Mouse (Mus musculus) thymus, adult 2 months (tissue): Measurements from ENCODE around the gene Dntt. TPM values are rescaled to one million over a fixed set of nuclear protein-coding genes. Genes with fewer than 3 reads are reported as not detected.
A peak's percentile ranks its signal among the peaks of the same experiment; 100 is the strongest.

Source experiments
- DNase-seq: peaks from one replicate; pipeline ENCODE4 v3.0.0; 2021
- H3K27ac ChIP-seq: fragments of 200-500 bp; 2 replicates; pipeline ENCODE4 v1.5.1; 2012; ENCODE audit warnings: low read length, control low read depth; ENCODE audit not compliant: control insufficient read depth, insufficient read depth
- H3K27me3 ChIP-seq: fragments of 200-500 bp; 2 replicates; pipeline ENCODE4 v1.6.1; 2012; ENCODE audit warnings: mild to moderate bottlenecking, low read length, moderate library complexity, mixed read lengths; ENCODE audit not compliant: control insufficient read depth, insufficient read depth
- H3K36me3 ChIP-seq: fragments of 200-500 bp; 2 replicates; pipeline ENCODE4 v1.6.1; 2012; ENCODE audit warnings: mild to moderate bottlenecking, low read length, moderate library complexity; ENCODE audit not compliant: control insufficient read depth, insufficient read depth
- H3K4me1 ChIP-seq: fragments of 200-500 bp; replicated peaks from 2 replicates; pipeline ENCODE4 v1.6.1; 2012; ENCODE audit warnings: low read length; ENCODE audit not compliant: control insufficient read depth, insufficient read depth
- H3K4me3 ChIP-seq: fragments of 200-500 bp; 2 replicates; pipeline ENCODE4 v1.5.1; 2012; ENCODE audit warnings: mild to moderate bottlenecking, low read length, control low read depth, moderate library complexity; ENCODE audit not compliant: control insufficient read depth, insufficient read depth
- CTCF ChIP-seq: fragments of 200-500 bp; IDR thresholded peaks from 2 replicates; pipeline ENCODE4 v1.5.1; 2012; ENCODE audit warnings: mild to moderate bottlenecking, control low read depth, low read length, moderate library complexity, borderline replicate concordance; ENCODE audit not compliant: control insufficient read depth, poor library complexity, insufficient read depth; ENCODE audit errors: extremely low read depth
- POLR2A ChIP-seq: fragments of 200-500 bp; IDR thresholded peaks from 2 replicates; pipeline ENCODE4 v1.6.1; 2012; ENCODE audit warnings: mild to moderate bottlenecking, low read length, control low read depth, moderate library complexity; ENCODE audit not compliant: control insufficient read depth, poor library complexity, insufficient read depth; ENCODE audit errors: extremely low read depth
- WGBS: fragments of 180-500 bp; shearing (Covaris S2); methylation state at CpG from one replicate; pipeline ENCODE4 v1.1.7; 2018; 5-methylcytosine and 5-hydroxymethylcytosine counted together
- polyA plus RNA-seq: library from polyadenylated mRNA; depleted of rRNA; stranded (reverse); fragments of >200 nt; gene quantifications from 2 replicates; pipeline ENCODE4 v1.2.3, GENCODE M21; 2012

Gene Dntt
- polyA plus RNA-seq, 1 experiment, result 401 TPM

- TF ChIP-seq CTCF, result no peak
- no peak for TF ChIP-seq POLR2A
- H3K27ac ChIP-seq, result no peak overlapping the region
- no peaks in the 10 kb centered on the region for H3K36me3 ChIP-seq
- H3K4me1 ChIP-seq, result peaks cover 4% of the 10 kb centered on the region
- 43% methylated on average over 21 of the region's 21 CpGs for WGBS
- H3K27me3 ChIP-seq, result no peaks in the 10 kb centered on the region
- no peak overlapping the region for H3K4me3 ChIP-seq
- DNase-seq, result no peak
These were observed 33.4 kb upstream of the Dntt start for GRCm38 (mm10) chr19:40995449-40996401.

DNA sequence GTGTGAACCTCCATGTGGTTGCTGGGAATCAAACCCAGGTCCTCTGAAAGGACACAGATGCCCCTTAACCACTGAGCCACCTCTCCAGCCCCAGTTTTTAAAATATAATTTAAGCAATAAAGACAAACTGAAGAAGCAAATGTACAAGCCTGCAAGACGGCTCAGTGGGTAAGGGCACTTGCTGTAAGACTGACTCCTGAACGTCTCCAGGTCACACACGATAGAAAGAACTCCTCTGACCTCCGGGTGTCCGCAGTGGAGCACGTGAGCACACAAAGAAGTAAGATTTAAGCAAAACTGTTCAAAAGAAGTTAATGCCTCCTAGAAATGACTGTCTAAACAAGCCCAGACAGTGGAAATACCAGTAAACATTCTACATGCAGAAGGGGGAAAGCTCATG, 32.4 kb upstream of the Dntt start:
- H3K4me1 ChIP-seq, result peaks cover 4% of the 10 kb centered on the region
- no peak for TF ChIP-seq POLR2A
- TF ChIP-seq CTCF, result no peak
- no peak overlapping the region for H3K27ac ChIP-seq
- H3K27me3 ChIP-seq, result no peaks in the 10 kb centered on the region
- DNase-seq, result no peak
- H3K36me3 ChIP-seq, result no peaks in the 10 kb centered on the region
- no peak overlapping the region for H3K4me3 ChIP-seq
- 96% methylated on average over 6 of the region's 6 CpGs for WGBS

DNA sequence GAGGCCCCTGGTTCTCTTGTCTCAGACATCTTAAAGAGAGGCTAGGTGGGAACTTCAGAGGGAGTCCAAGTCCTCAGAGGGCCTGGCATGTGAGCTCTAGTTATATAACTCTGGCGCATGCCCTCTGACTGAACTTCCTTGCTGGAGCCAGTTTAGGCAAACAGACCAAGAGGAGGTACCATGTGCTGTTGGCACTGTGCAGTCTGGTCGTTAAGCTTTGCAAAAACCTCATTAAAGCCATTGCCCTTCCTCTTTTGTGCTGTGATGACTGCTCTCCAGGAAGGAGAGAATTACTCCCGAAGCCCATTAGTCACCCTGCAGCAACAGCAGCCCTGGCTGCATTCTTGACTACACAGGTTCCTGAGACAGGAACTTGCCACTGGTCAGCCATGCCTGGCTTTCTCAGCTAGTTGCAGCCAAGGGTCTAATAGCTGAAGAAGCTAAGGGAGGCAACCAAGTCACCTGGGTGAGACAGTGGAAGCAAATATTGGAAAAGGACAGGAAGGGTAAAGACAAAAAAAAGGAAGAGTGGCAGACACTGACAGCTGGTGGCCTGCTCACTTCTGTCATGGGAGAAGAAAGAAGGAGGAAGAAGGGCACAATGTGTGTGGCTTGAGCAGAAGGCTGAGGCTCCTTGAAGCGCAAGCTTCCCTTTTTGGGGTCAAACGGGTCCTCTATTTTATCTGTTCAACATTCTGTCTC, 30.5 kb upstream of the Dntt start:
- TF ChIP-seq CTCF (no peak), POLR2A (no peak)
- no peaks in the 10 kb centered on the region for H3K36me3 ChIP-seq
- H3K4me3 ChIP-seq, result no peak overlapping the region
- DNase-seq, result no peak
- H3K27ac ChIP-seq, result no peak overlapping the region
- H3K27me3 ChIP-seq, result no peaks in the 10 kb centered on the region
- H3K4me1 ChIP-seq, result peaks cover 4% of the 10 kb centered on the region
- 23% methylated on average over 5 of the region's 5 CpGs for WGBS

- Histone ChIP-seq H3K4me1 (no peaks in the 10 kb centered on the region; the same call in 1 of the 2 replicates), H3K4me3 (no peak overlapping the region), H3K27me3 (no peaks in the 10 kb centered on the region), H3K27ac (no peak overlapping the region), H3K36me3 (0 out of 2 replicates have a peak, but pooled peaks cover 3% of the 10 kb centered on the region)
- WGBS, result 80% methylated on average over 3 of the region's 3 CpGs
- TF ChIP-seq CTCF, result no peak
- TF ChIP-seq POLR2A, result no peak
- DNase-seq, result peak; percentile 40
These were observed 29.5 kb upstream of the Dntt start for GRCm38 (mm10) chr19:40999569-40999968.

DNA sequence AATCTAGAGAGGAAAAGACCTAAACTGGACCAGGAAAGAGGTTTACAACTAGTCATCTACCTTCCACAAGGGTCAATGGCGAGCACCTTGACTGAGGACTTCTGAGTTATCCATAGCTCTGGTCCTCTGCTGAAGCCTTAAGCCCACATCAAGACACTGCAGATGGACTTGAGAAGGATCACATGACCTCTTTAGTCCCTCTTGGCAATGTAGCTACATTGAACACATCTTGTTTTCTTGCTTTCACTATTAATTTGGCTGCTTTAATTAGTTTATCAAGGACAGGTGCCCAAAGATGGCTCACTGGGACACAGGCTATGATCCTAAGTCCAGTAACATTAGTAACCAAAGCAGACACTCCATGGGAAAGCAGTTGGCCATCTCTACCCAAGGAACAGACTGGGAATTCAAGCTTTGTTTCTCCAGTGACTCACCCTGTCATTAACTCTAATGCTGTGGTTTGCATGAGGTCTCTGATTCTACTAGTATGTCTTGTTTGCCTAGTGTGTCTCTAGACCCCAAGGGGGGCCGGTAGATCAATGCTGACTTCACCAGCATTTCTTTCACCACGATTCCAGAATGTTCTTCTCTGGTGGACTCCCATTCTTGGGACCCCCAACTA, 25.3 kb upstream of the Dntt start:
- Histone ChIP-seq H3K4me1 (peaks cover 2% of the 10 kb centered on the region), H3K4me3 (no peak overlapping the region), H3K27me3 (no peaks in the 10 kb centered on the region), H3K27ac (no peak overlapping the region), H3K36me3 (peaks cover 8% of the 10 kb centered on the region)
- TF ChIP-seq CTCF (no peak), POLR2A (no peak)
- no peak for DNase-seq
- WGBS, result 98% methylated on average over 3 of the region's 3 CpGs

DNA sequence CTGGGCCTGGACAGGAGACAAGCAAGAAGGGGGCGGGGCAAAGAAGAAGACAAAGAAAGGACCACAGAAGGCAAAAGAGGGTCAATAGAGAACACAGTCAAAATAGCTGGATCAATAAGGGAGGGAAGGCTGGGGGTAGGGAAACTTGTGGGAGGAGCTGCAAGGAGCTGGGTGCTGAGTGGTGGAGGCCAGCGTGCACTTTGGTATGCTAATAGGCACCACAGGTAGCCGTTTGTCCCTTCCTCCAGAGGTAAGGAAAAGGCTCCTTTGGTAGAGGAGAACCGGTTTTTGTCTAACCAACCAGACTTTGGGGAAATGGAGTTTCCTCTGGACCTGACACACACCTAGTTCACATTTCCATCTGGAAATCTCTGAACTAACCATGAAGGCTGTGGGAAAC, 22.5 kb upstream of the Dntt start:
- no peak for DNase-seq
- H3K36me3 ChIP-seq, result peaks cover 18% of the 10 kb centered on the region
- no peak overlapping the region for H3K27ac ChIP-seq
- WGBS, result 93% methylated on average over 4 of the region's 4 CpGs
- no peak overlapping the region for H3K4me3 ChIP-seq
- H3K4me1 ChIP-seq, result peaks cover 2% of the 10 kb centered on the region
- TF ChIP-seq POLR2A, result no peak
- TF ChIP-seq CTCF, result no peak
- no peaks in the 10 kb centered on the region for H3K27me3 ChIP-seq

- WGBS, result 85% methylated on average over 6 of the region's 6 CpGs
- no peak overlapping the region for H3K27ac ChIP-seq
- no peak for DNase-seq
- H3K4me1 ChIP-seq, result peaks cover 7% of the 10 kb centered on the region
- H3K4me3 ChIP-seq, result no peak overlapping the region
- no peak for TF ChIP-seq CTCF
- TF ChIP-seq POLR2A, result no peak
- no peaks in the 10 kb centered on the region for H3K27me3 ChIP-seq
- peaks cover 18% of the 10 kb centered on the region for H3K36me3 ChIP-seq
These were observed 21.7 kb upstream of the Dntt start for GRCm38 (mm10) chr19:41007326-41007725.
